Mouse (Mus musculus): Measurements from ENCODE around the gene Nnat. TPM values are rescaled to one million over a fixed set of nuclear protein-coding genes. Genes with fewer than 3 reads are reported as not detected.
A peak's percentile ranks its signal among the peaks of the same experiment; 100 is the strongest.

Nnat gene
- polyA plus RNA-seq, 1 experiment from 2014 or later: 3,566 TPM

- H3K4me2 ChIP-seq (ENCODE audit: low read depth, low read length): no peak overlapping the region
- H3K36me3 ChIP-seq (ENCODE audit: control insufficient read depth, insufficient read depth, low read length): no peaks in the 10 kb centered on the region
- no peaks in the 10 kb centered on the region for H3K9me3 ChIP-seq (ENCODE audit: control insufficient read depth, low read length)
- no peak overlapping the region for H3K4me3 ChIP-seq (ENCODE audit: low read depth, low read length)
- H3K9ac ChIP-seq (replicated peaks; ENCODE audit: low read depth, low read length): no peak overlapping the region
- H3K27me3 ChIP-seq (ENCODE audit: control insufficient read depth, insufficient read depth, low read length): no peaks in the 10 kb centered on the region
- no peak overlapping the region for H3K27ac ChIP-seq (ENCODE audit: low read depth, low read length)
- no peak for ATAC-seq (ENCODE audit: low read depth)
- WGBS: 60% methylated on average over 13 of the region's 13 CpGs
- H3K4me1 ChIP-seq (ENCODE audit: control insufficient read depth, insufficient read depth, low read length): peaks cover 13% of the 10 kb centered on the region; the same call in 1 of the 2 replicates
These were observed 29.6 kb upstream of the Nnat start for GRCm38 (mm10) chr2:157530056-157530955.

GRCm38 (mm10) chr2:157531681-157532426 is 28.0 kb upstream of the Nnat start:
- H3K4me1 ChIP-seq (ENCODE audit: control insufficient read depth, insufficient read depth, low read length): peaks cover 17% of the 10 kb centered on the region

GRCm38 (mm10) chr2:157534163-157534562 is 25.7 kb upstream of the Nnat start:
- H3K27ac ChIP-seq (ENCODE audit: low read depth, low read length): no peak overlapping the region
- H3K4me1 ChIP-seq (ENCODE audit: control insufficient read depth, insufficient read depth, low read length): peaks cover 22% of the 10 kb centered on the region
- H3K9ac ChIP-seq (replicated peaks; ENCODE audit: low read depth, low read length): no peak overlapping the region
- H3K4me3 ChIP-seq (ENCODE audit: low read depth, low read length): no peak overlapping the region
- WGBS: 79% methylated on average over 4 of the region's 4 CpGs
- H3K27me3 ChIP-seq (ENCODE audit: control insufficient read depth, insufficient read depth, low read length): no peaks in the 10 kb centered on the region
- H3K36me3 ChIP-seq (ENCODE audit: control insufficient read depth, insufficient read depth, low read length): no peaks in the 10 kb centered on the region
- no peak for ATAC-seq (ENCODE audit: low read depth)
- no peak overlapping the region for H3K4me2 ChIP-seq (ENCODE audit: low read depth, low read length)
- no peaks in the 10 kb centered on the region for H3K9me3 ChIP-seq (ENCODE audit: control insufficient read depth, low read length)

More at GRCm38 (mm10) chr2:157531681-157532426, 28.0 kb upstream of the Nnat start:
- Histone ChIP-seq H3K9me3 (ENCODE audit: control insufficient read depth, low read length) (no peaks in the 10 kb centered on the region), H3K4me2 (ENCODE audit: low read depth, low read length) (no peak overlapping the region), H3K9ac (replicated peaks; ENCODE audit: low read depth, low read length) (no peak overlapping the region), H3K27me3 (ENCODE audit: control insufficient read depth, insufficient read depth, low read length) (no peaks in the 10 kb centered on the region), H3K27ac (ENCODE audit: low read depth, low read length) (peak overlapping the region; percentile 56; the same call in 1 of the 2 replicates), H3K36me3 (ENCODE audit: control insufficient read depth, insufficient read depth, low read length) (no peaks in the 10 kb centered on the region), H3K4me3 (ENCODE audit: low read depth, low read length) (no peak overlapping the region)
- ATAC-seq (ENCODE audit: low read depth): no peak
- 41% methylated on average over 8 of the region's 8 CpGs for WGBS

DNA sequence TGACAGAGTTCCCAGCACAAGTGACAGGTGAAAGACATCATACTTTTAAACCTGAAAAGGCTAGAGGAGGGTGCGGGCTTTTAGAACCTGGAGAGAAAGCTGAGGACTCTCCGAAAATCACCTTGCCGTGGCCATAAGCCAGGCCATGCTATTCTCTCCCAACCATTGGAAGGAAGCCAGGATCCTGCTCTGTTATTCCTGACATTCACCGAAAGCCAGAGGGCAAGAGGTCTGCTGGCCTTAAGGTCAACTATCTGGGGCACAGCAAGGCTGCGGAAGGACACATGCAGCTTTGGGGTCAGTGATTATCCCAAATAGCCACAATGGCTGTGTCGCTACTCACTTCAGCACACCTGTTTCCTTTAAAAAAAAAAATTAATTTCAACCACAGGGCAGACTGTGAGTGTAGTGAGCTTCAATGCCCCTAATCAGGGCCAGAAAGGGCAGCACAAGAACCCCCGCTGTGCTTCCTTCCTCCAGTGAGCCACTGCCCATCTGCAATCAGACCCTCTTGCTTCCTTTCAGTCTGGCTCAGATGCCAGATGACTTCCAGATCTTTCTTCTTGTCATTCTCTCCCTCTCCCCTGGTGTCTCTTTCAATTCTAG is 23.3 kb upstream of the Nnat start:
- Histone ChIP-seq H3K9ac (replicated peaks; ENCODE audit: low read depth, low read length) (no peak overlapping the region), H3K27me3 (ENCODE audit: control insufficient read depth, insufficient read depth, low read length) (no peaks in the 10 kb centered on the region), H3K27ac (ENCODE audit: low read depth, low read length) (peak overlapping the region; percentile 66), H3K4me1 (ENCODE audit: control insufficient read depth, insufficient read depth, low read length) (peaks cover 27% of the 10 kb centered on the region), H3K9me3 (ENCODE audit: control insufficient read depth, low read length) (no peaks in the 10 kb centered on the region), H3K36me3 (ENCODE audit: control insufficient read depth, insufficient read depth, low read length) (no peaks in the 10 kb centered on the region), H3K4me3 (ENCODE audit: low read depth, low read length) (no peak overlapping the region), H3K4me2 (ENCODE audit: low read depth, low read length) (no peak overlapping the region)
- WGBS: 69% methylated on average over 7 of the region's 7 CpGs
- ATAC-seq (ENCODE audit: low read depth): no peak

- Histone ChIP-seq H3K4me3 (ENCODE audit: low read depth, low read length) (no peak overlapping the region), H3K9me3 (ENCODE audit: control insufficient read depth, low read length) (no peaks in the 10 kb centered on the region), H3K4me2 (ENCODE audit: low read depth, low read length) (no peak overlapping the region), H3K27me3 (ENCODE audit: control insufficient read depth, insufficient read depth, low read length) (no peaks in the 10 kb centered on the region), H3K9ac (replicated peaks; ENCODE audit: low read depth, low read length) (no peak overlapping the region), H3K36me3 (ENCODE audit: control insufficient read depth, insufficient read depth, low read length) (no peaks in the 10 kb centered on the region), H3K4me1 (ENCODE audit: control insufficient read depth, insufficient read depth, low read length) (peaks cover 26% of the 10 kb centered on the region), H3K27ac (ENCODE audit: low read depth, low read length) (peak overlapping the region; percentile 70)
- peak; percentile 36; the same call in 1 of the 2 replicates for ATAC-seq (ENCODE audit: low read depth)
- WGBS: 27% methylated on average over 7 of the region's 7 CpGs
These were observed 22.8 kb upstream of the Nnat start for GRCm38 (mm10) chr2:157537118-157537517.

DNA sequence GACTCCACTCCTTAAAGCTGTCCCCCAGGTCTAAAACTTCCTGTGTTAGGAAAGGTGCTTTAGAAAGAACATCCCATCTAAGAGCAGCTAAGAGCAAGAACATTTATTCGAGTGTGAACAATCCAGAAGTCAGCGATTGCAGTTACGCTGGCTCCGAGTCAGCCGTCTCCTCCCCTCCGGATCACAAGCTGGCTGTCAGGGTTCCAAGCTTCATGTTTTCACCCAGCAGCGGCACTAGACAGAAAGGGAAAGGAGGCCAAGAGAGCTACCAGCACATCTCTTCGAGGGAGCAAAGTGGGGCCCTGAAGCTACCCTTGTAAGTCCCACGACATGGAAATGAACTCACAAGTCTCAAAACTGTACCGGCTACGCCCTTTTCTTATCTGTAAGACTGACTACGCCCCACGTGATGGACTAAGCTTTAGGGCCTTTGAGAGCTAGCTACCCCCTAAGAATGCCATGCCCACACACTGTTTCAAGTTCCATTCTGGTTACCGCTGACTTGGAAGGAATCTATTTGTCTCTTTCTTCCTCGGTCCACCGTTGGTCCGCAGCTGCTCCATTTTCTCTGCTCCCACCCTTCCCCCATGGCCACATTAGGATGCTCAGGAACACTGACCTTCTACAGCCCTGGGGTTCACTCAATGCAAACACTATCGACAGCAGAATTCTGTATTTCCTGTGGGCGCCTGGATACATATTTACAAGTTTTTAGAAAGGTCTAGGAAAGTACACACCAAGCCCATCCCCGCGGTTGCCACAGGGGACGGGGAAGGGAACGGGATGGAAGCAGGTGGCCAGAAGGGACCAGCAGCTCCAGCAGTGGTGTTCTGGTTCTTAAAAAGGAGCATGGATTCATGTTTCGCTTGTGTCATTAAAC is 19.6 kb upstream of the Nnat start:
- peaks cover 26% of the 10 kb centered on the region for H3K4me1 ChIP-seq (ENCODE audit: control insufficient read depth, insufficient read depth, low read length)
- ATAC-seq (ENCODE audit: low read depth): no peak
- WGBS: 49% methylated on average over 24 of the region's 24 CpGs
- H3K9me3 ChIP-seq (ENCODE audit: control insufficient read depth, low read length): no peaks in the 10 kb centered on the region
- H3K36me3 ChIP-seq (ENCODE audit: control insufficient read depth, insufficient read depth, low read length): no peaks in the 10 kb centered on the region
- H3K9ac ChIP-seq (replicated peaks; ENCODE audit: low read depth, low read length): no peak overlapping the region
- H3K27ac ChIP-seq (ENCODE audit: low read depth, low read length): no peak overlapping the region
- H3K4me3 ChIP-seq (ENCODE audit: low read depth, low read length): no peak overlapping the region
- no peaks in the 10 kb centered on the region for H3K27me3 ChIP-seq (ENCODE audit: control insufficient read depth, insufficient read depth, low read length)
- no peak overlapping the region for H3K4me2 ChIP-seq (ENCODE audit: low read depth, low read length)

DNA sequence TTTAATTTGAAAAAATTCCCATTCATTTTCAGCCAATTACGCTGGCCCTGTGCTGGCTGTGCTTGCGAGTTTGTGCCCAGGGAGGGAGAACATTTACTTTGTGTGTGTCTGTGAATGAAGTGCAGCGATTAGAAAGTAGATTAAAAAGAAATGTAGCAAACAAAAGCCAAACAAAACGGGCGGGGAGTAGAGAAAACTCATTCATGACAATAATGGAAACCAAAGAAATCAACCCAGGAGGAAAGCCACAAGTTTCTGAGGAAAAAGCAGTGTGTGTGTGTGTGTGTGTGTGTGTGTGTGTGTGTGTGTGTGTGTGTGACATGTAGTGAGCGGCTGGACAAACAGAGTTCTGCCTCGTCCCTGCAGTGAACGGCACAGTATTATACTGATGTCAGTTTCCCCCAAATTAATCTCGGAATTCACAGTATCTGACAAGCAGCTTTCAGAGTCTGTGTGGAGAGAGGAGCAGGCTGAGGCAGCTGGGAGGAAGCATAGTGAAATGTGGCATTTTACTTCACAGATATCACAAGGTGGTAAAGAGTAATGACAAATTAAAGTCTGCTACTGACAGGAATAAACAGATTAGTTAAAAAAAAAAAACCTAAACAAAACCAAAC is 18.8 kb upstream of the Nnat start:
- Histone ChIP-seq H3K4me3 (ENCODE audit: low read depth, low read length) (no peak overlapping the region), H3K4me1 (ENCODE audit: control insufficient read depth, insufficient read depth, low read length) (peaks cover 29% of the 10 kb centered on the region), H3K4me2 (ENCODE audit: low read depth, low read length) (no peak overlapping the region), H3K27ac (ENCODE audit: low read depth, low read length) (no peak overlapping the region), H3K9ac (replicated peaks; ENCODE audit: low read depth, low read length) (no peak overlapping the region), H3K9me3 (ENCODE audit: control insufficient read depth, low read length) (no peaks in the 10 kb centered on the region), H3K27me3 (ENCODE audit: control insufficient read depth, insufficient read depth, low read length) (no peaks in the 10 kb centered on the region), H3K36me3 (ENCODE audit: control insufficient read depth, insufficient read depth, low read length) (no peaks in the 10 kb centered on the region)
- 20% methylated on average over 9 of the region's 9 CpGs for WGBS
- ATAC-seq (ENCODE audit: low read depth): no peak

DNA sequence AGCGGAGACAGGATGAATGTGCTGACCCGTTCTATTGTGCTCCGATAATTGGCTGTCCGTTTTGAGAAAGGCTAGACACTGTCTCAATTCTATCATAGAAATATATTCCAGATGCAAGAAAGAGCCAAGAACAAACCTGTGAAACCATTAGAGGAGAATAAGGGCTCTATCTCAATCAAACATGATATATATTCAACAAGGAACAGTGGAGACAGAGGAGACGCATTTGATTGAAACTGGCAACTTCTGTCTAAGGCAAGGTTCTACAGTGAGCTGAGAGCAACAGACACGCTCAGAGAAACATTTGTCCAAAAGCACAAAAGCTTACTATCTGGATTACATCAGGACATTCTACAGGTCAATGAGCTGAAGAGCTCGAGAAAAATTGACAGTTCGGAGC is 18.2 kb upstream of the Nnat start:
- ATAC-seq (ENCODE audit: low read depth): no peak
- Histone ChIP-seq H3K4me1 (ENCODE audit: control insufficient read depth, insufficient read depth, low read length) (peaks cover 33% of the 10 kb centered on the region), H3K9me3 (ENCODE audit: control insufficient read depth, low read length) (no peaks in the 10 kb centered on the region), H3K4me3 (ENCODE audit: low read depth, low read length) (no peak overlapping the region), H3K36me3 (ENCODE audit: control insufficient read depth, insufficient read depth, low read length) (no peaks in the 10 kb centered on the region), H3K9ac (replicated peaks; ENCODE audit: low read depth, low read length) (no peak overlapping the region), H3K27me3 (ENCODE audit: control insufficient read depth, insufficient read depth, low read length) (no peaks in the 10 kb centered on the region), H3K27ac (ENCODE audit: low read depth, low read length) (no peak overlapping the region), H3K4me2 (ENCODE audit: low read depth, low read length) (no peak overlapping the region)
- WGBS: 45% methylated on average over 8 of the region's 8 CpGs

Measured in neural tube, embryonic 14.5 days (tissue).